Mouse (Mus musculus) intestine, postnatal 0 days (tissue): ENCODE results near the gene Tecpr2. TPM values are rescaled to one million over a fixed set of nuclear protein-coding genes. Genes with fewer than 3 reads are reported as not detected.

Experiments used
- ATAC-seq: fragments of 200-750 bp; cut with Nextera tagmentation; 2 replicates; pipeline ENCODE4 v1.8.0; 2017; ENCODE audit warnings: mild to moderate bottlenecking, moderate TSS enrichment, moderate library complexity
- H3K27ac ChIP-seq: fragments of 300-500 bp; sonication (generic); 2 replicates; pipeline ENCODE4 v1.5.1; 2014; ENCODE audit warnings: mild to moderate bottlenecking, low read depth, low read length, moderate library complexity
- H3K27me3 ChIP-seq: fragments of 300-500 bp; sonication (generic); replicated peaks from 2 replicates; pipeline ENCODE4 v1.6.1; 2014; ENCODE audit warnings: low read length, mixed read lengths; ENCODE audit not compliant: control insufficient read depth, insufficient read depth
- H3K36me3 ChIP-seq: fragments of 300-500 bp; sonication (generic); 2 replicates; pipeline ENCODE4 v1.6.1; 2014; ENCODE audit warnings: mild to moderate bottlenecking, moderate library complexity; ENCODE audit not compliant: control insufficient read depth, insufficient read depth
- H3K4me1 ChIP-seq: fragments of 300-500 bp; sonication (generic); replicated peaks from 2 replicates; pipeline ENCODE4 v1.6.1; 2014; ENCODE audit warnings: antibody characterized with exemption, low read length, mixed read lengths; ENCODE audit not compliant: control insufficient read depth, insufficient read depth
- H3K4me2 ChIP-seq: fragments of 300-500 bp; sonication (generic); replicated peaks from 2 replicates; pipeline ENCODE4 v1.6.1; 2014; ENCODE audit warnings: low read depth, mild to moderate bottlenecking, moderate library complexity
- H3K4me3 ChIP-seq: fragments of 300-500 bp; sonication (generic); 2 replicates; pipeline ENCODE4 v1.5.1; 2014; ENCODE audit warnings: low read depth, low read length
- H3K9ac ChIP-seq: fragments of 300-500 bp; sonication (generic); 2 replicates; pipeline ENCODE4 v1.6.1; 2014; ENCODE audit warnings: mild to moderate bottlenecking, low read depth, low read length
- H3K9me3 ChIP-seq: fragments of 300-500 bp; sonication (generic); 2 replicates; pipeline ENCODE4 v1.6.1; 2016; ENCODE audit warnings: mixed run types; ENCODE audit not compliant: control insufficient read depth
- CTCF ChIP-seq: sonication (generic); IDR thresholded peaks from 2 replicates; pipeline ENCODE4 v1.5.1; 2016; ENCODE audit warnings: low read depth, mild to moderate bottlenecking, control low read depth, antibody characterized with exemption, moderate library complexity
- whole genome bisulfite sequencing: fragments of 180-500 bp; shearing (Covaris S2); extraction: QIAGEN DNeasy Blood & Tissue Kit; methylation state at CpG from one replicate; pipeline ENCODE4 v1.1.7; 2014; 5-methylcytosine and 5-hydroxymethylcytosine counted together
- polyA plus RNA-seq: library from polyadenylated mRNA; unstranded; fragments of >200 nt; fragmentation: Nextera tagmentation; extraction: Ambion mirVana; gene quantifications from 2 replicates; pipeline ENCODE4 v1.2.1, GENCODE M21; 2015

Gene Tecpr2
- polyA plus RNA-seq, 1 experiment from 2014 or later: 1.3 TPM

DNA sequence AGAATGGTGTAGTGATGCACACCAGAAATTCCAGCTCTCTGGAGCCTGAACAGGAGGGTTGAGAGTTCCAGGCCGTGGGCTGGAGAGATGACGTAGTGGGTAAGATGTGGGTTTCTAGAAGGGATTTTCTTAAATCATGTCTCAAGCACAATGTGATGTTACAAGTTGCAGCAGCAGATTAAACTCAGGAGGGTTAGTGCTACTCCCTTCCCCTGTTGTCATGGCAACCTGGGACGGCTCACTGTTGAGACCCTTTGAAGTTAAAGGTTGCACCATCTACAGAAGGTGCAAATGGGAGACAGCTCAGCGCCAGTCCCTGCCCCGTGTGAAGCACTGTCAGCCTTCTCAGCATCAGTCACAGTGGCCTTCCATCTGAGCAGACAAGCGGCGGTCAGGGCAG lies 27.8 kb upstream of the Tecpr2 start:
- Histone ChIP-seq H3K9me3 (no peaks in the 10 kb centered on the region), H3K4me1 (no peaks in the 10 kb centered on the region), H3K4me3 (no peak overlapping the region), H3K27ac (no peak overlapping the region), H3K9ac (no peak overlapping the region), H3K4me2 (no peak overlapping the region), H3K36me3 (peaks cover 43% of the 10 kb centered on the region), H3K27me3 (no peaks in the 10 kb centered on the region)
- no peak for TF ChIP-seq CTCF
- 55% methylated on average over 7 of the region's 7 CpGs for WGBS
- no peak for ATAC-seq

DNA sequence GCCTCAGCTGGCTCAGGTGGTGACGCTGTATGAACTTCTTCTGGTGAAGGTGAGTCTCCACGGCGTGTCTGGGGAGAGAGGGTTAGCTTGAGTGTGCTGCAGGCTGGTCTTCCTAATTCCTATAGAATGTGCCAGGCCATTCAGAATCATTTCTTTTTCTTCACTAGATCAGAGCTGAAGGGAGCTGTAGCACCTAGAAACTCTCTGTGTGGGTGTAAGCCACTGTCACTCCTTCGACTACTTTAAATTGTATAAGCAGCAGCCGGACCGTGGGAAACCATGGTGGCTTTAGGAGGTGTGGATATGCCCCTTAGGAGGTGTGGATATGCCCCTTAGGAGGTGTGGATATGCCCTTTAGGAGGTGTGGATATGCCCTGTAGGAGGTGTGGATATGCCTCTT lies 25.1 kb upstream of the Tecpr2 start:
- Histone ChIP-seq H3K36me3 (peaks cover 61% of the 10 kb centered on the region), H3K4me1 (no peaks in the 10 kb centered on the region), H3K27me3 (no peaks in the 10 kb centered on the region), H3K4me3 (no peak overlapping the region), H3K27ac (no peak overlapping the region), H3K4me2 (no peak overlapping the region), H3K9me3 (no peaks in the 10 kb centered on the region), H3K9ac (no peak overlapping the region)
- ATAC-seq: no peak
- WGBS: 95% methylated on average over 6 of the region's 6 CpGs
- no peak for TF ChIP-seq CTCF

DNA sequence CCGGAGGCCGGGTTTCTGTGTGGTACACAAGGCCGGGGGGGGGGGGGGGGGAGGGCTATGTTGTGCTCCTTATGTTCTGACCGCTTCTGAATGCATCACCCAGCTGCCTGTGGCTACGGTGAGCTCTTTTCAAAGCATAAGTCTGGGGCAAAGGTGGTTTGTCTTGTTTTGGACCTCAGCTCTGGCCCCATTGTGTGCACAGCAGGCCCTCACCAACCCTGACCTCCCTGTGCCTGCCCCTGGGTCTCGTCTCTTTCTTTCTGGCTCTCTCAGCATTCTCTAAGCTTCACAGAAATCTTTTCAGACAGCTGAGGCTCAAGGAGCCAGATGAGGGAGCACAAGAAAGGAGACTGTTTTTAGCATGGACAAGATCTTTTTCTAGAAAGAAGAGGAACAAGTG lies 23.5 kb upstream of the Tecpr2 start:
- ATAC-seq: no peak
- TF ChIP-seq CTCF: no peak
- no peak overlapping the region for H3K4me2 ChIP-seq
- no peaks in the 10 kb centered on the region for H3K9me3 ChIP-seq
- no peak overlapping the region for H3K9ac ChIP-seq
- no peak overlapping the region for H3K27ac ChIP-seq
- H3K4me1 ChIP-seq: no peaks in the 10 kb centered on the region
- no peak overlapping the region for H3K4me3 ChIP-seq
- WGBS: 74% methylated on average over 6 of the region's 6 CpGs
- H3K27me3 ChIP-seq: no peaks in the 10 kb centered on the region
- H3K36me3 ChIP-seq: peaks cover 70% of the 10 kb centered on the region

DNA sequence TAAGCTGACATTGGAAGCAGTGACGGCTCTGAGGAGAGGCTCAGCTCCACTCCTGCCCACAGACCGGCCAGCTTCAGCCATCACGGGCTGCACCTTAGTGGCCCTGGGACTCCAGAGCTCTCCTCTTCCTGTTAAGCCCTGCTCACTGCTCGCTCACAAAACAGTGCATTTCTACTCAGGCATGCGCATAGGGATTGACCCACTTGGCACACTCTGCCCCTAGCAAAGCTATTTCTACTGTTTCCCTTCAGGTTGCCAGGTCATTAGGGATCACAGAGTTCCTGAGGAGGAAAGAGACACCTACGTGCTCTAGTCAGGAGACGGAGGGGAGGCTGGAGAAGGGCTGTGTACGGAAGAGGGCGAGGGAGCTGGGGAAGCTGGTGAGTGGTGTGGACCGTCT lies 23.1 kb upstream of the Tecpr2 start:
- Histone ChIP-seq H3K4me1 (no peaks in the 10 kb centered on the region), H3K27me3 (no peaks in the 10 kb centered on the region), H3K27ac (no peak overlapping the region), H3K4me2 (no peak overlapping the region), H3K9me3 (no peaks in the 10 kb centered on the region), H3K4me3 (no peak overlapping the region), H3K9ac (no peak overlapping the region), H3K36me3 (peaks cover 70% of the 10 kb centered on the region)
- no peak for TF ChIP-seq CTCF
- no peak for ATAC-seq
- 92% methylated on average over 10 of the region's 10 CpGs for WGBS

DNA sequence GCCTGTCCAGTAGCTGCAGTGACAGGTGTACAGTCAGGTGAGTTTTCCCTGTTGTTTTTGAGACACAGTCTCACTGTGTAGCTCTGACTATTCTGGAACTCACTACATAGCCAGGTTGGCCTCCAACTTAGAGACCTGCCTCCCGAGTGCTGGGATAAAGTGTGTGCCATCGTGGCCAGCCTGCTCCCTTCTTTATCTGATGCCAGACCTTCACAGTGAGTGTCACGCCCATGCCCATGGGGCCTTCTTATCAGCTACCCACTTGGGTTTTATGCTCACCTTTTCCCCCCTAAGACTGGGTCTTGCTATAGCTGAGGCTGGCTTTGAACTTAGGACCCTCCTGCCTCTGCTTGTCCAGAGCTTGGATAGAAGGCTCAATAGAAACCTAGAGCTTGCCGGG lies 19.0 kb upstream of the Tecpr2 start:
- no peak for ATAC-seq

DNA sequence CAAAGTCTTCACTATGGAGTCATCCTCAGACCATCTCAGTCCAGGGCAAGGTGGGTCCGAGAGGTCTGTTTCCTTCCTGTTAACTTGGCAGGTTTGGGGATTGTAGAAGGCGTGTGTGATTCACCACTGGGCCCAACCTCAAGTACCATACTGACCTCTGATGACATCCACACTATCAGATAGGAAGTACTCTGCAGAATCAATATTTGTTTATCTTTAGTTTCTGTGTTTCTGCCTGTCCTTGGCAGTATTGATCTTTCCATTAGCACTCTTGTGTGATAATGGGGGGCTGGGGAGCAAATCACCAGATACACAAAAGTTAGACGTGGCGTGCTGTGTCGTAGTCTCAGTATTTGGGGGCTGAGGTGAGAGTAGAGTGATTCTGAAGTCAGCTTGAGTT lies 17.8 kb upstream of the Tecpr2 start:
- no peak overlapping the region for H3K4me2 ChIP-seq
- H3K36me3 ChIP-seq: peaks cover 60% of the 10 kb centered on the region
- no peaks in the 10 kb centered on the region for H3K9me3 ChIP-seq
- no peak overlapping the region for H3K27ac ChIP-seq
- TF ChIP-seq CTCF: no peak
- no peak overlapping the region for H3K9ac ChIP-seq
- ATAC-seq: no peak
- no peaks in the 10 kb centered on the region for H3K4me1 ChIP-seq
- WGBS: 70% methylated on average over 5 of the region's 5 CpGs
- no peaks in the 10 kb centered on the region for H3K27me3 ChIP-seq
- no peak overlapping the region for H3K4me3 ChIP-seq

More for the DNA sequence above, 19.0 kb upstream of the Tecpr2 start:
- Histone ChIP-seq H3K27me3 (no peaks in the 10 kb centered on the region), H3K4me1 (no peaks in the 10 kb centered on the region), H3K27ac (no peak overlapping the region), H3K4me2 (no peak overlapping the region), H3K36me3 (peaks cover 64% of the 10 kb centered on the region), H3K9me3 (no peaks in the 10 kb centered on the region), H3K4me3 (no peak overlapping the region), H3K9ac (no peak overlapping the region)
- TF ChIP-seq CTCF: no peak
- WGBS: 59% methylated on average over 4 of the region's 4 CpGs

DNA sequence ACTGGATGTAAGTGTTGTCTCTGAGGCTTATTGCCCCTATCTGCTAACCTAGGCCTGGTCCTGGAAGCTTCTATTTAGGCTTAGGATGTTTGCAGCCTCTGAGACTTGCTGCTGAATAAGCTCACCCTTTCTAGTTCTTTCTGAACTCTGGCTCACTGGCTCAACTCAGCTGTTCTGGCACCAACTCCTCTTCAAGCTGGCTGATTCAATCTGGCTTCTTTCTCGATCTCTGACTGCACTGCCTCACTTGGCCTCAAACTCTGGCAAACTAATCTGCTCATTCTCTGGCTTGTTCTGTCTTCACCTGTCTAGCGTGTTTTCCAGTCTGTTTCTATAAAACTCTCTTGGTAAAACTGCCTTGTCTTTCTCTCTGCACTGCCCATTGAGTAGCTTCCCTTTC lies 13.7 kb upstream of the Tecpr2 start:
- TF ChIP-seq CTCF: no peak
- H3K4me2 ChIP-seq: no peak overlapping the region
- no peak overlapping the region for H3K9ac ChIP-seq
- WGBS: 85% methylated on average over 2 of the region's 2 CpGs
- no peak for ATAC-seq
- no peaks in the 10 kb centered on the region for H3K4me1 ChIP-seq
- H3K27ac ChIP-seq: no peak overlapping the region
- H3K4me3 ChIP-seq: no peak overlapping the region
- H3K9me3 ChIP-seq: no peaks in the 10 kb centered on the region
- H3K27me3 ChIP-seq: no peaks in the 10 kb centered on the region
- H3K36me3 ChIP-seq: peaks cover 58% of the 10 kb centered on the region
